Mouse (Mus musculus) midbrain, embryonic 16.5 days (tissue): ENCODE results near the gene Pan3. TPM values are rescaled to one million over a fixed set of nuclear protein-coding genes. Genes with fewer than 3 reads are reported as not detected.

ENCODE experiments used
- ATAC-seq: fragments of 200-750 bp; cut with Nextera tagmentation; 2 replicates; pipeline ENCODE4 v1.8.0; 2017; ENCODE audit warnings: moderate TSS enrichment
- H3K27ac ChIP-seq: fragments of 300-500 bp; sonication (generic); 2 replicates; pipeline ENCODE4 v1.5.1; 2014; ENCODE audit warnings: mild to moderate bottlenecking, low read length, mixed read lengths
- H3K27me3 ChIP-seq: fragments of 300-500 bp; sonication (generic); 2 replicates; pipeline ENCODE4 v1.6.1; 2014; ENCODE audit warnings: low read depth, low read length, mixed read lengths; ENCODE audit not compliant: control insufficient read depth, insufficient read depth
- H3K36me3 ChIP-seq: fragments of 300-500 bp; sonication (generic); 2 replicates; pipeline ENCODE4 v1.6.1; 2014; ENCODE audit warnings: mild to moderate bottlenecking, low read length, moderate library complexity, mixed read lengths; ENCODE audit not compliant: control insufficient read depth, insufficient read depth
- H3K4me1 ChIP-seq: fragments of 300-500 bp; sonication (generic); 2 replicates; pipeline ENCODE4 v1.6.1; 2014; ENCODE audit warnings: mild to moderate bottlenecking, low read length, mixed read lengths; ENCODE audit not compliant: control insufficient read depth, insufficient read depth
- H3K4me2 ChIP-seq: fragments of 300-500 bp; sonication (generic); 2 replicates; pipeline ENCODE4 v1.6.1; 2014; ENCODE audit warnings: mild to moderate bottlenecking, low read length, mixed read lengths
- H3K4me3 ChIP-seq: fragments of 300-500 bp; sonication (generic); 2 replicates; pipeline ENCODE4 v1.5.1; 2014; ENCODE audit warnings: low read depth, mild to moderate bottlenecking, low read length, moderate library complexity, mixed read lengths
- H3K9ac ChIP-seq: fragments of 300-500 bp; sonication (generic); 2 replicates; pipeline ENCODE4 v1.6.1; 2014; ENCODE audit warnings: low read depth, low read length, mixed read lengths
- H3K9me3 ChIP-seq: fragments of 300-500 bp; sonication (generic); replicated peaks from 2 replicates; pipeline ENCODE4 v1.6.1; 2014; ENCODE audit warnings: mild to moderate bottlenecking, low read length, mixed read lengths; ENCODE audit not compliant: control insufficient read depth, poor library complexity, severe bottlenecking
- WGBS: fragments of 180-500 bp; shearing (Covaris S2); extraction: QIAGEN DNeasy Blood & Tissue Kit; methylation state at CpG from one replicate; pipeline ENCODE4 v1.1.7; 2014; 5-methylcytosine and 5-hydroxymethylcytosine counted together
- polyA plus RNA-seq: library from polyadenylated mRNA; unstranded; fragments of >200 nt; fragmentation: Nextera tagmentation; extraction: Ambion mirVana; gene quantifications from 2 replicates; pipeline ENCODE4 v1.2.1, GENCODE M21; 2015

Pan3 gene
- polyA plus RNA-seq, 1 experiment from 2014 or later: 61.1 TPM

DNA sequence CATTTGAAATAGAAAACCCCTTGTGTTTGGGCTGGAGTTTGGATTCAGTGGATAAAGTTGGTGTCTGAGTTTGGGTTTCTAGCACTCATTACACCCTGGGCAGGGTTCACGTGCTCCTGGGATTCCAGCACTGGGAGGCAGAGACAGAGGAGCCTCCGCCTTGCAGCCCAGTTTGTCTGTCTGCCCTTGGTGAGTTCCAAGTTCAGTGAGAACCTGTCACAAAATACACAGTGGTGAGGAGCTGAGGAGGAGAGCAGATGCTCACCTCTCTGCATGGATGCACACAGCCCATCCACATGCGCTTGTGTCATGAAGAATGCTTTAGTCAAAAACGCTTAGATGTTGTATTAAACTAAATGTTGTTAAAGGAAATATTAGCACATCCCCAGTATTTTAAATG, 67.0 kb downstream of the Pan3 start:
- Histone ChIP-seq H3K27me3 (no peaks in the 10 kb centered on the region), H3K36me3 (no peaks in the 10 kb centered on the region), H3K9ac (no peak overlapping the region), H3K4me3 (no peak overlapping the region), H3K9me3 (no peaks in the 10 kb centered on the region), H3K4me2 (no peak overlapping the region), H3K4me1 (no peaks in the 10 kb centered on the region), H3K27ac (no peak overlapping the region)
- WGBS: 85% methylated on average over 4 of the region's 4 CpGs
- ATAC-seq: no peak

DNA sequence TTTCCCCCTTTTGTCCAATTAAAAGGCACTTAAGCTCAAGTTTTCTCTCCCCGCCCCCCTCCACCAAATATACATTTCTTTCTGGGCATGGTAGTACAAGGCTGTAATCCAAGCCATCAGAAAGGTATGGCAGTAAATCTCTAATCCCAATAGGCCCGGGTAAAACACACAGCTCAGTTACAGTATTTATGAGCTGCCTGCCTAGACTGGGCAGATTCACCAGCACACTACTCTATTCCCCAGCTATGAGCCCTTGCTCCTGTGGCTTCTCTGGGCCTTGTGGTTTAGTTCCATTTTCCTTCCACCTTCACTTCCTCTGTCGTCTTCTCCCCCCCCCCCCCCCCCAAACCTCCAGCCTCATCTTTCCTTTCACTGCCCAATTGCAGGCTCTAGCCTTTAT, 67.8 kb downstream of the Pan3 start:
- WGBS: 73% methylated on average over 3 of the region's 3 CpGs
- H3K9ac ChIP-seq: no peak overlapping the region
- no peak for ATAC-seq

DNA sequence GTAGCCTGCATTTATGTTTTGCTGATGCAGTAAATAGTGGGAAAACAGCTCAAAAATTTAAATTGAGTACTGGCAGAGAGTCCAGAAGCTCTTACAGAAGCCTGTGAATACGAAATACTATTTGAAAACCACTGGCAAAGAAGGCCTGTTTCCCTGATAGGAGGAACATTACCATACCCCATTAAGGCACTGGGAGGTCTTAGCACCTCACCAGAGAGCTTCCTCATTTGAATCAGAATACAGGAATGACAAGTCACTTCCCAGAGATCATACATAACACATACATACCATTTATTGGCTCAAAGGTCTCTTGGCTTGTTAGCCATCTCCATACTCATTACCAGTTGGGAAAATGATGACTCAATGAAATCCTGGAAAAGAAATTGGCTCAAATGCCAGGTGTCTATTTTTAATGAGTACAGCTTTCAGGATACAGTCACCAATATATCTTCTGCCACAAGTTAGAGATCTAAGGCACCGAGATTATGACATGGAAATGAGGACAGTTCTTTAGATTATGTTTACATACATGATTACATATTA, 71.6 kb downstream of the Pan3 start:
- H3K36me3 ChIP-seq: no peaks in the 10 kb centered on the region; the same call in 1 of the 2 replicates
- no peaks in the 10 kb centered on the region for H3K4me1 ChIP-seq
- no peaks in the 10 kb centered on the region for H3K9me3 ChIP-seq
- H3K4me3 ChIP-seq: no peak overlapping the region
- H3K9ac ChIP-seq: no peak overlapping the region
- ATAC-seq: no peak
- no peak overlapping the region for H3K4me2 ChIP-seq
- H3K27me3 ChIP-seq: no peaks in the 10 kb centered on the region
- 87% methylated on average over 2 of the region's 2 CpGs for WGBS
- H3K27ac ChIP-seq: no peak overlapping the region

More for the DNA sequence above, 67.8 kb downstream of the Pan3 start:
- no peaks in the 10 kb centered on the region for H3K27me3 ChIP-seq
- no peak overlapping the region for H3K4me2 ChIP-seq
- no peaks in the 10 kb centered on the region for H3K9me3 ChIP-seq
- no peaks in the 10 kb centered on the region for H3K36me3 ChIP-seq
- no peaks in the 10 kb centered on the region for H3K4me1 ChIP-seq
- H3K27ac ChIP-seq: no peak overlapping the region
- H3K4me3 ChIP-seq: no peak overlapping the region

DNA sequence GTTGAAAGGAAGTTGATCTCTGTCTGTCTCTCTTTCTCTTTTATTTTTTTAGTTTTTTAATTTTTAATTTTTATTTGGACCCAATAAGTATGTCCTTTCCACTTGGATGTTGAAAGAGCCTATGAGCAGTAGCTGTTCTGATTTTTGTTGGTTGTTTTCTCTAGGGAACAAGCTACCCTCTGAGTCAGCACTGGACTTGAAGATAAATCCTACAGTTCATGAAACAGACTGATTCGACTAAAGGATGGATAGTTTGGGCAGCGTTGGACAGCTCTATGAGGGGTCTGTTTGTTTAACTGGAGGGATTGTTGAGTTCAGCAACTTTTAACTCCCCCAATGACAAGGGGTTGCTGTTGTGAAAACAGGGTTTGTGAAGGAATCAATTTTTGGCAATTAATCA, 73.0 kb downstream of the Pan3 start:
- 85% methylated on average over 2 of the region's 2 CpGs for WGBS
- H3K27me3 ChIP-seq: no peaks in the 10 kb centered on the region
- no peak overlapping the region for H3K4me3 ChIP-seq
- H3K4me2 ChIP-seq: no peak overlapping the region
- no peak overlapping the region for H3K9ac ChIP-seq
- ATAC-seq: no peak
- H3K9me3 ChIP-seq: no peaks in the 10 kb centered on the region
- H3K4me1 ChIP-seq: no peaks in the 10 kb centered on the region
- no peak overlapping the region for H3K27ac ChIP-seq
- H3K36me3 ChIP-seq: no peaks in the 10 kb centered on the region; the same call in 1 of the 2 replicates

DNA sequence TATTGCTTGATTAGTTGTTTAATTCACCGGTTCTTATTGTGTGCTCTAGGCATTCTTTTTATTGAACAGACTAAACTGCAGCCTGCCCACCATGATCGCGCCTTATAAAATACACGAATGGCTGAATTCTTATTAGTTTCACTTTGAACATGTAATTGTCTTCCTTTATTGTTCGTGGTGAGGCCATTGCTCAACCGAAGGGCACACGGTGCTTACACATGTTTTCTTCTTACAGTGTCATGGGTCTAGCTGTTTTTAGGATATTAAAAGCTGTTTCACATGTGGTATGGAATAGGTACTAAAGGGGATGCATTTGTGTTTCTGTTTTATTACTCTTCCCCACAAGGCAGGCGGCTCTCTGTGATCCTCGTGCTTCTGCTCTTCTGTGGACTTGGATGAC, 81.4 kb downstream of the Pan3 start:
- H3K4me2 ChIP-seq: no peak overlapping the region
- H3K27ac ChIP-seq: no peak overlapping the region
- H3K4me3 ChIP-seq: no peak overlapping the region
- no peaks in the 10 kb centered on the region for H3K4me1 ChIP-seq
- no peak for ATAC-seq
- no peaks in the 10 kb centered on the region for H3K36me3 ChIP-seq
- H3K9me3 ChIP-seq: no peaks in the 10 kb centered on the region
- 89% methylated on average over 9 of the region's 9 CpGs for WGBS
- no peak overlapping the region for H3K9ac ChIP-seq
- no peaks in the 10 kb centered on the region for H3K27me3 ChIP-seq

DNA sequence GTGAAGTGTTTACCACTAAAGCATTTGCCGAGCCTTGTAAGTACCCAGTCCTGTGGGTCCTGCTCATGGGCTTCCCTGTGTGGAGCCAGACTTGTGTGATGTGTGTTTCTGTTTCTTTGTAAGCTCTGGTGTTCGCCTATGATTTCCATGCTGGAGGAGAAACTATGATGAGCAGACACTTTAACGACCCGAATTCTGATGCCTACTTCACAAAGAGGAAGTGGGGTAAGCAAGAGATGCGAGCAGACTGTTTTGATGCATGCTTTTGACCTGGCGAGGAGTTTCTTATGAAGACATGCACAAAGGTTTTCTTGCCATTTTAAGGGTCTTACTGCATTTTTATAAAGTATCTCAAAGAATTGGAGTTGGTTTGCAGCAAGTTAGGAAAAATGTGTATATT, 97.0 kb downstream of the Pan3 start:
- H3K4me1 ChIP-seq: no peaks in the 10 kb centered on the region
- no peak overlapping the region for H3K27ac ChIP-seq
- no peak for ATAC-seq
- 91% methylated on average over 6 of the region's 6 CpGs for WGBS
- no peak overlapping the region for H3K4me3 ChIP-seq
- H3K27me3 ChIP-seq: no peaks in the 10 kb centered on the region
- no peak overlapping the region for H3K9ac ChIP-seq
- H3K9me3 ChIP-seq: no peaks in the 10 kb centered on the region
- no peak overlapping the region for H3K4me2 ChIP-seq
- H3K36me3 ChIP-seq: peaks cover 8% of the 10 kb centered on the region; the same call in 1 of the 2 replicates

DNA sequence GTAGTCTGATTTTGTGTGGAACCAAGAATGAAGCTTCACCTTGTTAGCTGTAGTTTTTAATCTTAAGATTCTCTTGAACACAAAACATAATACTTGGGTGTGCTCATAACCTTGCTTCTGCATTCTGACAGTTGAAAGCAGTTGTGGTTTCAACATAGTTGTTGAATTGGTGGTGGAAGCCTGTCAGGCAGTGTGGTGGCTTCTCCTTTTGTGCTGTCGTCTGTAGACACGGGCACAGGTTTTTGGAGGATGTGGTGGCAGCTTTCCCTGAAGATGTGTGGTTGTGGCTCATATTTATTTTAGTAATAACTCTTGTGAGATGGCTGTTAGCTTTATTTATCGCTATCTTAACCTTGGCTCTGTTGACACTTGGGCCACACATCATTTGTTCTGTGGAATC, 97.8 kb downstream of the Pan3 start:
- Histone ChIP-seq H3K27me3 (no peaks in the 10 kb centered on the region), H3K27ac (no peak overlapping the region)

DNA sequence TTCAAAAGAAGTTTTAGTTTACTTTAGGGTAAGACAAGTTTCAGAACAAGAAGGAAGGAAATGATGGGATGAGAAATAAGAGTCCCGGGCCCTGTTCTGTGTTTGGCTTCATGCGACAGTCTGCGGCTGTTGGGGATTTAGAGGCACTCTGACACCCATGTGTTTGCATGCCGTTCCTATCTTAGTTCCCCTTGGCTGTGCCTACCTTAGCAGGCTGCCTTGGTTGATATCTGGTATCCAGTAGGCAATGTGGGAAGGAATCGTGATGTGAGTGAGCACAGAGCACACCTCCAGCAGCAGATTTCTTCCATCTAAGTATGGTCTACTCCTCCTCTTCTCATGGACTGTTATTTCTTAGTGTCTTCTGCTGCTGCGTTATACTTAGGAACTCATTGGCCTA, 102.1 kb downstream of the Pan3 start:
- 95% methylated on average over 6 of the region's 6 CpGs for WGBS
- H3K9ac ChIP-seq: no peak overlapping the region
- H3K4me2 ChIP-seq: no peak overlapping the region
- no peaks in the 10 kb centered on the region for H3K4me1 ChIP-seq
- no peak overlapping the region for H3K27ac ChIP-seq
- no peaks in the 10 kb centered on the region for H3K27me3 ChIP-seq
- 0 out of 2 replicates have a peak, but pooled peaks cover 10% of the 10 kb centered on the region for H3K36me3 ChIP-seq
- H3K4me3 ChIP-seq: no peak overlapping the region
- no peak for ATAC-seq
- H3K9me3 ChIP-seq: no peaks in the 10 kb centered on the region

More for the DNA sequence above, 97.8 kb downstream of the Pan3 start:
- no peaks in the 10 kb centered on the region for H3K4me1 ChIP-seq
- H3K4me3 ChIP-seq: no peak overlapping the region
- no peaks in the 10 kb centered on the region for H3K9me3 ChIP-seq
- H3K9ac ChIP-seq: no peak overlapping the region
- ATAC-seq: no peak
- peaks cover 8% of the 10 kb centered on the region; the same call in 1 of the 2 replicates for H3K36me3 ChIP-seq
- no peak overlapping the region for H3K4me2 ChIP-seq
- 94% methylated on average over 3 of the region's 3 CpGs for WGBS

DNA sequence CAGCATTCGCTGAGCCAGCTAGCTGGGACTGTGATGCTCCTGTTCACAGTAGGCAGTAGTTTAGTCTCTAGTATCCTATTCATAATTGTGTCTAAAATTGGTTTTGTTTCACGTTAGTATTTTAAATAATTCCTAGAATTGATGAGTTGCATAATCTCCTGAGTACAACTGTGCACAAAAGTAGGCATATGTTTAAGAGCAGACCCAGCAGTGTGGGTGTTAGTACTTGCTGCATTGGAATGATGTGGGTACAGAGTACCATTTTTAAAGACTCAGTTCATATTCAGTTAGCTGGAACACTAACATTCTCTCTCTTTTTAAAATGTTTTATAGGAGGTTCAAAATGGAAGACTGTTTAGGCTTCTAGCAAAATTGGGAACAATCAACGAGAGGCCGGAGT, 109.4 kb downstream of the Pan3 start:
- 96% methylated on average over 4 of the region's 4 CpGs for WGBS
- Histone ChIP-seq H3K9me3 (no peaks in the 10 kb centered on the region), H3K4me3 (no peak overlapping the region), H3K27ac (no peak overlapping the region), H3K36me3 (peaks cover 29% of the 10 kb centered on the region), H3K9ac (no peak overlapping the region), H3K4me1 (no peaks in the 10 kb centered on the region), H3K27me3 (no peaks in the 10 kb centered on the region), H3K4me2 (no peak overlapping the region)
- no peak for ATAC-seq
